Mouse (Mus musculus): ENCODE data around the gene Gm28360. TPM values are rescaled to one million over a fixed set of nuclear protein-coding genes. Genes with fewer than 3 reads are reported as not detected.
"Not testable (repeated sequence)": the region's sequence is repeated elsewhere in the genome, so short reads cannot be mapped to it uniquely, and the experiment has no call there.

The Gm28360 gene
- not detected for total RNA-seq (2021)

GRCm38 (mm10) chr1:117829781-117830180, at the start of gene Gm28360:
Gene Gm28360, plus strand, starts transcription at chr1:117830081.
- DNase-seq (ENCODE audit: extremely low spot score in 1 of 2, low spot score in 2 of 2); intact Hi-C loops (cut with DNase I): not testable (repeated sequence)

- intact Hi-C loops (cut with DNase I); DNase-seq (ENCODE audit: extremely low spot score in 1 of 2, low spot score in 2 of 2): not testable (repeated sequence)
These were observed 49.0 kb upstream of the Gm28360 start, which contains the start of gene B020011L13Rik for GRCm38 (mm10) chr1:117780833-117781232. Gene B020011L13Rik, plus strand, starts transcription at chr1:117781133.

GRCm38 (mm10) chr1:117816271-117816670, 13.6 kb upstream of the Gm28360 start:
- intact Hi-C loops (cut with DNase I); DNase-seq (ENCODE audit: extremely low spot score in 1 of 2, low spot score in 2 of 2): not testable (repeated sequence)

- intact Hi-C loops (cut with DNase I); DNase-seq (ENCODE audit: extremely low spot score in 1 of 2, low spot score in 2 of 2): not testable (repeated sequence)
These were observed 21.8 kb downstream of the Gm28360 start for GRCm38 (mm10) chr1:117851718-117852117.

Other genes starting within 250 kb of the Gm28360 start
- not detected for gene Gm28363, start 132.9 kb upstream of the Gm28360 start, total RNA-seq (2021)
- gene B020011L13Rik, start 48.9 kb upstream of the Gm28360 start, total RNA-seq (2021): not detected
- gene Gm28168, start 97.9 kb downstream of the Gm28360 start, total RNA-seq (2021): not detected
- not detected for gene Gm7145, start 135.9 kb downstream of the Gm28360 start, total RNA-seq (2021)

Measured in left cerebral cortex, postnatal 10 days (tissue).